Mouse (Mus musculus) MEL (cell line): Measurements from ENCODE around the gene Elovl5. TPM values are rescaled to one million over a fixed set of nuclear protein-coding genes. Genes with fewer than 3 reads are reported as not detected.

Experiments used
- DNase-seq: peaks from one replicate; pipeline ENCODE4 v3.0.0; 2011; ENCODE audit warnings: low read depth, low spot score
- H3K27ac ChIP-seq: 2 replicates; pipeline ENCODE4 v1.5.1; 2012; ENCODE audit warnings: low read depth, mild to moderate bottlenecking, control low read depth, low read length, moderate library complexity; ENCODE audit not compliant: control insufficient read depth
- H3K27me3 ChIP-seq, 2 experiments: fragments of 150-350 bp in 1 of 2; sonication (generic) in 1 of 2; 2 replicates each; pipeline ENCODE4 v1.6.1; 2012; ENCODE audit warnings: low read length in 2 of 2, mild to moderate bottlenecking in 2 of 2, improper control_type of control experiment in 1 of 2, moderate library complexity in 1 of 2; ENCODE audit not compliant: insufficient read depth in 2 of 2, control insufficient read depth in 1 of 2
- H3K36me3 ChIP-seq, 2 experiments: 2 replicates each; pipeline ENCODE4 v1.6.1; 2012 to 2014; ENCODE audit warnings: low read length in 2 of 2, improper control_type of control experiment in 1 of 2, inconsistent platforms in 1 of 2, mild to moderate bottlenecking in 1 of 2; ENCODE audit not compliant: insufficient read depth in 2 of 2, control insufficient read depth in 1 of 2
- H3K4me1 ChIP-seq, 2 experiments: fragments of 150-350 bp in 1 of 2; sonication (generic) in 1 of 2; 2 replicates each; pipeline ENCODE4 v1.6.1; 2012; ENCODE audit warnings: low read length in 2 of 2, improper control_type of control experiment in 1 of 2, mild to moderate bottlenecking in 1 of 2; ENCODE audit not compliant: insufficient read depth in 2 of 2, control insufficient read depth in 1 of 2
- H3K4me3 ChIP-seq, 2 experiments: fragments of 150-350 bp in 1 of 2; sonication (generic) in 1 of 2; 2 replicates each; pipeline ENCODE4 v1.5.1; 2012; ENCODE audit warnings: low read depth in 2 of 2, low read length in 2 of 2, mild to moderate bottlenecking in 2 of 2, moderate library complexity in 2 of 2, control low read depth in 1 of 2, improper control_type of control experiment in 1 of 2; ENCODE audit not compliant: control insufficient read depth in 1 of 2, insufficient read depth in 1 of 2
- H3K79me2 ChIP-seq: 2 replicates; pipeline ENCODE4 v1.6.1; 2012; ENCODE audit warnings: mild to moderate bottlenecking, low read length, moderate library complexity; ENCODE audit not compliant: control insufficient read depth, poor library complexity, insufficient read depth
- H3K9ac ChIP-seq: 2 replicates; pipeline ENCODE4 v1.6.1; 2012; ENCODE audit warnings: low read depth, mild to moderate bottlenecking, control low read depth, low read length, moderate library complexity; ENCODE audit not compliant: control insufficient read depth, poor library complexity, severe bottlenecking
- H3K9me3 ChIP-seq: fragments of 150-350 bp; sonication (generic); replicated peaks from 2 replicates; pipeline ENCODE4 v1.6.1; 2012; ENCODE audit warnings: mild to moderate bottlenecking, low read length, improper control_type of control experiment, moderate library complexity; ENCODE audit not compliant: insufficient read depth
- BHLHE40 ChIP-seq: IDR thresholded peaks from 2 replicates; pipeline ENCODE4 v1.6.1; 2012; ENCODE audit warnings: low read depth, mild to moderate bottlenecking, inconsistent platforms, low read length, improper control_type of control experiment, borderline replicate concordance
- CHD1 ChIP-seq: IDR thresholded peaks from 2 replicates; pipeline ENCODE4 v1.6.1; 2012; ENCODE audit warnings: low read depth, mild to moderate bottlenecking, inconsistent platforms, low read length, improper control_type of control experiment
- CHD2 ChIP-seq: IDR thresholded peaks from 2 replicates; pipeline ENCODE4 v1.6.1; 2011; ENCODE audit warnings: low read length, improper control_type of control experiment
- E2F4 ChIP-seq: IDR thresholded peaks from 2 replicates; pipeline ENCODE4 v1.6.1; 2011; ENCODE audit warnings: low read depth, low read length, improper control_type of control experiment, borderline replicate concordance
- ELF1 ChIP-seq: IDR thresholded peaks from 2 replicates; pipeline ENCODE4 v1.6.1; 2014; ENCODE audit warnings: low read depth, mild to moderate bottlenecking, inconsistent platforms, low read length, improper control_type of control experiment, moderate library complexity
- EP300 ChIP-seq, 2 experiments: IDR thresholded peaks; 2 replicates each; pipeline ENCODE4 v1.6.1; 2011; ENCODE audit warnings: improper control_type of control experiment in 2 of 2, low read length in 2 of 2, low read depth in 1 of 2, mild to moderate bottlenecking in 1 of 2
- GABPA ChIP-seq: IDR thresholded peaks from 2 replicates; pipeline ENCODE4 v1.6.1; 2012; ENCODE audit warnings: low read depth, mild to moderate bottlenecking, inconsistent platforms, low read length, improper control_type of control experiment, moderate library complexity
- JUND ChIP-seq: IDR thresholded peaks from 2 replicates; pipeline ENCODE4 v1.6.1; 2011; ENCODE audit warnings: low read depth, mild to moderate bottlenecking, improper control_type of control experiment, low read length
- KAT2A ChIP-seq: conservative IDR thresholded peaks from 2 replicates; pipeline ENCODE4 v1.6.1; 2012; ENCODE audit warnings: low read depth, low read length, improper control_type of control experiment, inconsistent platforms
- MAX ChIP-seq: IDR thresholded peaks from 2 replicates; pipeline ENCODE4 v1.6.1; 2011; ENCODE audit warnings: low read length, improper control_type of control experiment
- MAZ ChIP-seq: IDR thresholded peaks from 2 replicates; pipeline ENCODE4 v1.6.1; 2012; ENCODE audit warnings: low read depth, mild to moderate bottlenecking, inconsistent platforms, low read length, improper control_type of control experiment
- MEF2A ChIP-seq: IDR thresholded peaks from 2 replicates; pipeline ENCODE4 v1.6.1; 2014; ENCODE audit warnings: low read depth, mild to moderate bottlenecking, inconsistent platforms, low read length, improper control_type of control experiment; ENCODE audit not compliant: poor library complexity, insufficient replicate concordance, severe bottlenecking; ENCODE audit errors: extremely low read depth
- MYB ChIP-seq: IDR thresholded peaks from 2 replicates; pipeline ENCODE4 v1.6.1; 2011; ENCODE audit warnings: mild to moderate bottlenecking, low read depth, low read length, improper control_type of control experiment
- NELFE ChIP-seq: IDR thresholded peaks from 2 replicates; pipeline ENCODE4 v1.6.1; 2011; ENCODE audit warnings: low read depth, low read length, improper control_type of control experiment
- POLR2AphosphoS2 ChIP-seq: IDR thresholded peaks from 2 replicates; pipeline ENCODE4 v1.6.1; 2011; ENCODE audit warnings: low read length, improper control_type of control experiment
- POLR2AphosphoS5 ChIP-seq: IDR thresholded peaks from 2 replicates; pipeline ENCODE4 v1.6.1; 2012; ENCODE audit warnings: low read depth, borderline replicate concordance, mild to moderate bottlenecking, inconsistent platforms, low read length, moderate library complexity, mixed read lengths
- RCOR1 ChIP-seq: IDR thresholded peaks from 2 replicates; pipeline ENCODE4 v1.6.1; 2012; ENCODE audit warnings: low read depth, mild to moderate bottlenecking, inconsistent platforms, low read length, improper control_type of control experiment
- UBTF ChIP-seq: IDR thresholded peaks from 2 replicates; pipeline ENCODE4 v1.6.1; 2012; ENCODE audit warnings: low read depth, mild to moderate bottlenecking, inconsistent platforms, low read length, improper control_type of control experiment, moderate library complexity, borderline replicate concordance; ENCODE audit not compliant: insufficient read depth
- USF1 ChIP-seq: IDR thresholded peaks from 2 replicates; pipeline ENCODE4 v1.6.1; 2014; ENCODE audit warnings: low read depth, mild to moderate bottlenecking, inconsistent platforms, low read length, improper control_type of control experiment, moderate library complexity
- ZC3H11A ChIP-seq: IDR thresholded peaks from 2 replicates; pipeline ENCODE4 v1.6.1; 2012; ENCODE audit warnings: low read depth, mild to moderate bottlenecking, inconsistent platforms, low read length, improper control_type of control experiment
- ZKSCAN1 ChIP-seq: IDR thresholded peaks from 2 replicates; pipeline ENCODE4 v1.6.1; 2012; ENCODE audit warnings: low read depth, mild to moderate bottlenecking, inconsistent platforms, low read length, improper control_type of control experiment, moderate library complexity
- ZNF384 ChIP-seq: IDR thresholded peaks from 2 replicates; pipeline ENCODE4 v1.6.1; 2012; ENCODE audit warnings: low read depth, mild to moderate bottlenecking, inconsistent platforms, low read length, improper control_type of control experiment
- polyA plus RNA-seq, 2 experiments: library from polyadenylated mRNA; stranded (reverse) in 1 of 2; unstranded in 1 of 2; fragments of >175 nt in 1 of 2; fragments of >200 nt in 1 of 2; gene quantifications; 2 replicates each; pipeline versions ENCODE4 v1.2.1 to v1.2.4; 2012; ENCODE audit warnings: low replicate concordance in 2 of 2, low read depth in 1 of 2; ENCODE audit not compliant: insufficient read length in 2 of 2, insufficient read depth in 1 of 2, missing spikeins in 1 of 2
- total RNA-seq: library from RNA; depleted of rRNA; stranded (reverse); fragments of 300-350 nt; gene quantifications from 2 replicates; pipeline ENCODE4 v1.2.3, GENCODE M21; 2012

Elovl5 gene
- total and polyA plus RNA-seq, 3 experiments = 52.3 to 73.0 (median 58.3) TPM

- Histone ChIP-seq H3K79me2 (peaks cover 49% of the 10 kb centered on the region), H3K4me1 (no peaks in the 10 kb centered on the region), H3K27me3 (no peaks in the 10 kb centered on the region), H3K4me3 (no peak overlapping the region), H3K9me3 (no peaks in the 10 kb centered on the region), H3K9ac (no peak overlapping the region), H3K27ac (no peak overlapping the region), H3K36me3 (no peaks in the 10 kb centered on the region; a peak in 2 of 4 replicates)
- DNase-seq = no peak
- TF ChIP-seq RCOR1 (no peak), USF1 (no peak), NELFE (no peak), MAZ (no peak), BHLHE40 (no peak), JUND (no peak), KAT2A (no peak), MEF2A (no peak), E2F4 (no peak), POLR2AphosphoS2 (no peak), GABPA (no peak), ZKSCAN1 (no peak), ELF1 (no peak), CHD2 (no peak), EP300 (IDR thresholded peaks at IDR 0.05; ENCODE audit: low read depth in 1 of 2, low read length in 2 of 2) (no peak), CHD1 (no peak), MYB (no peak)
These were observed 26.2 kb downstream of the Elovl5 start for GRCm38 (mm10) chr9:77943316-77943715.

GRCm38 (mm10) chr9:77944195-77944594, 27.0 kb downstream of the Elovl5 start:
- Histone ChIP-seq H3K9ac (no peak overlapping the region), H3K9me3 (no peaks in the 10 kb centered on the region), H3K79me2 (peaks cover 45% of the 10 kb centered on the region), H3K4me1 (no peaks in the 10 kb centered on the region), H3K36me3 (no peaks in the 10 kb centered on the region; a peak in 2 of 4 replicates), H3K27ac (no peak overlapping the region), H3K4me3 (no peak overlapping the region), H3K27me3 (no peaks in the 10 kb centered on the region)
- DNase-seq = no peak
- no peak for TF ChIP-seq MAZ
- TF ChIP-seq GABPA = no peak
- TF ChIP-seq MAX = no peak
- no peak for TF ChIP-seq CHD2
- no peak for TF ChIP-seq UBTF
- TF ChIP-seq POLR2AphosphoS5 = no peak
- TF ChIP-seq KAT2A = no peak
- no peak for TF ChIP-seq MYB
- TF ChIP-seq ZNF384 = no peak
- TF ChIP-seq ZC3H11A = no peak
